Mouse (Mus musculus): ENCODE measurements at regions not wholly inside any gene's neighbourhood (a gene's known extent, or its start where the extent isn't known, plus 50 kb on each side); places are given as distances from the start of the nearest gene placed in this dataset.

DNA sequence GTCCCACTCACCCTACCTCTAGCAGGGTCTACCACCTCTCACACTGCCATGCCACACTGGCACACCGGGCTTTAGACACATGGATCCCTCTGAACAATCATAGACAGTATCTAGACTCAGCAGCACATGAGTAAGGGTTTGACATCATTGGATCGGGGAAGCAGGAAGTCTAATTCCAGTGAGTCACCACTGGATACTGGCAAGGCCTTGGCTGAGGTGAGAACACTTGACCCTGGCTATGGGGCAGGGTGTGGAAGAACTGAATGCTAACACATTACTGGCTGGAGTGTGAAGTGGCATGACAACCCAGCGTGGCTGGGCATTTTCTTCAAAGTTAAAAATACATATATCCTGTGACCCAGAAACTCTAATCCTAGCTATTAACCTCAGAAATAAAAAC lies 114.4 kb downstream of the H2afy start:
- no peak overlapping the region for H3K9ac ChIP-seq
- H3K4me3 ChIP-seq, result no peak overlapping the region
- H3K27me3 ChIP-seq (replicated peaks), result peaks cover 3% of the 10 kb centered on the region; the same call in 1 of the 2 replicates
- WGBS, result 58% methylated on average over 3 of the region's 3 CpGs
- no peak overlapping the region for H3K4me2 ChIP-seq
- no peak overlapping the region for H3K27ac ChIP-seq (replicated peaks)
- no peak for ATAC-seq (ENCODE audit: extremely low read depth, insufficient number of reproducible peaks, low FRiP score, low TSS enrichment)
- H3K36me3 ChIP-seq, result no peaks in the 10 kb centered on the region
- no peaks in the 10 kb centered on the region for H3K9me3 ChIP-seq
- H3K4me1 ChIP-seq, result peaks cover 24% of the 10 kb centered on the region

DNA sequence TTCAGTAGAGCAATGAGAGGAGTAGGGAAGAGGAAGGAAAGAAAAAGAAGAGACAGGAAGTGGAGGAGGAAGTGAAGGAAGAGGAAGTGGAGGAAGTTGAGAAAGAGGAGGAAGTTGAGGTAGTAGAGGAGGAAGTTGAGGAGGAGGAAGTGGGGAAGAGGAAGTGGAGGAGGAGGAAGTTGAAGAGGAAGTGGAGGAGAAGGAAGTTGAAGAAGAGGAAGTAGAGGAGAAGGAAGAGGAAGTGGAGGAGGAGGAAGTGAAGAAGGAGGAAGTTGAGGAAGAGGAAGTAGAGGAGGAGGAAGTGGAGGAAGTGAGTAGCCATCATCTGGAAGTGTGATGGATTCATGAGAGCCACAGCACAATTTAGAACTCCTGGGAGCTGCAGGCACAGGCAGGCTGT lies 122.2 kb downstream of the H2afy start:
- no peak for ATAC-seq (ENCODE audit: extremely low read depth, insufficient number of reproducible peaks, low FRiP score, low TSS enrichment)
- Histone ChIP-seq H3K4me1 (0 out of 2 replicates have a peak, but pooled peaks cover 8% of the 10 kb centered on the region), H3K27ac (replicated peaks) (no peak overlapping the region), H3K9ac (no peak overlapping the region), H3K36me3 (no peaks in the 10 kb centered on the region), H3K4me3 (no peak overlapping the region), H3K9me3 (no peaks in the 10 kb centered on the region), H3K4me2 (no peak overlapping the region), H3K27me3 (replicated peaks) (no peaks in the 10 kb centered on the region)

DNA sequence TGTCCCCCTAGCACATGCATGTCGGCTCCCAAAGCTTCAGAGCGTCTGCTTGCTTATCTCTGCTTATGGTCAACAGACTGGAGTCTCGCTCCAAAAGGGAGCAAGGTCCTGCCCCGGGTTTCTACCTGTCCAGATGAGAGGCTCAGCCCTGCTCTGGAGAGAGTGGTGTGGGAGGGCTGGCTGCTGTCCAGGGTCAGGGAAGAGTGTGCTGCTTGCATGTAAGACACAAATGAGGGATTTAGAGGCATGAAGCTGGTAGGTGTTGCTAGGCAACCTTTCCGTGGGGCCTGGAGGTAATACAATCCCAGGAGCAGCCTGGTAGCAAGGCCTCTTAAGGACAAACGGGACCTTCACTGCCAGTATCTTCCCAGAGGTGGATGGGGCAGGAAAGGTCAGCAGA lies 125.7 kb downstream of the H2afy start:
- H3K9me3 ChIP-seq, result no peaks in the 10 kb centered on the region
- 27% methylated on average over 6 of the region's 6 CpGs for WGBS
- no peak overlapping the region for H3K27ac ChIP-seq (replicated peaks)
- H3K36me3 ChIP-seq, result no peaks in the 10 kb centered on the region
- 0 out of 2 replicates have a peak, but pooled peaks cover 8% of the 10 kb centered on the region for H3K4me1 ChIP-seq
- H3K27me3 ChIP-seq (replicated peaks), result peaks cover 6% of the 10 kb centered on the region
- H3K9ac ChIP-seq, result no peak overlapping the region
- H3K4me2 ChIP-seq, result no peak overlapping the region
- ATAC-seq (ENCODE audit: extremely low read depth, insufficient number of reproducible peaks, low FRiP score, low TSS enrichment), result no peak
- H3K4me3 ChIP-seq, result no peak overlapping the region

DNA sequence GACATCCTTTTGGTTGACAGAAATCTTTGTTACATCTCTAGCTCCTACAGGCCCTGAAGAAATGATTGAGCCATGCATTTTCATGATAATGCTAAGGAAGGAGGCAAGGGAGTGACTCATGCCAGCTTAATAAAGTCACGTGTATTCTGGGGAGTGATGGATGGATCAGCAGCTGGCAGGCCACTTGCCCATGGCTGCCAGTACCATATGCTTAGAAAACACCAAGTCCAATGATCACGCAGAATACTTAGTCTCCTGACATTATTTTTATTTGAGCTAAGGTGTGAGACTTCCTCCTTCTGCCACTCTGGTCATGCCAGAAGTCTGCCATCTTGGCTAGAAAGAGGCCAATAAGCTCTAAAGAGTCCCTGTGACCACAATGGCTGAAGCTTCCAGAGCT lies 129.3 kb downstream of the H2afy start:
- Histone ChIP-seq H3K4me1 (peaks cover 14% of the 10 kb centered on the region), H3K9ac (no peak overlapping the region), H3K9me3 (no peaks in the 10 kb centered on the region), H3K4me3 (no peak overlapping the region), H3K27me3 (replicated peaks) (peaks cover 13% of the 10 kb centered on the region), H3K4me2 (no peak overlapping the region), H3K36me3 (no peaks in the 10 kb centered on the region), H3K27ac (replicated peaks) (no peak overlapping the region)
- WGBS, result 74% methylated on average over 2 of the region's 2 CpGs
- ATAC-seq (ENCODE audit: extremely low read depth, insufficient number of reproducible peaks, low FRiP score, low TSS enrichment), result no peak

DNA sequence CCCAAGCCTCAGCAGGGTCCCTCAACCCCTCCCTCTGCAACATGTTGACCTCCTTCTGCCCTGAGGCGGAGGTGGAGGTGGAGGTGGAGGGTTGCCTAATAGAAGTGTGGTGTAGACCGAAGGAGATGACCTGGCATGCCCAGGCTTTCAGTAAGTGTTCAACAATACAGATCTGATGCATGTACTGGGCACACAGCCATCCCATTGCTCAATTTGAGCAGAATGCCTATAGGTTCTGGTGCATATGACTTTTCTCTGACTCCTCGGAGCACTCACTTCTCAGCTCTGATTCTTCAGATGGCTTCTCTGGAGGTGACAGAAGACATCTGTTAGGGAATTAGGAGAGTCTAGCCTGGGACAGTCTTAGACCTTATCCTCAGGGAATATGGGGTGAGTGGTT lies 130.4 kb downstream of the H2afy start:
- H3K4me3 ChIP-seq, result no peak overlapping the region
- H3K9ac ChIP-seq, result no peak overlapping the region
- no peak overlapping the region for H3K27ac ChIP-seq (replicated peaks)
- H3K4me1 ChIP-seq, result peaks cover 14% of the 10 kb centered on the region
- ATAC-seq (ENCODE audit: extremely low read depth, insufficient number of reproducible peaks, low FRiP score, low TSS enrichment), result no peak
- 66% methylated on average over 3 of the region's 3 CpGs for WGBS
- H3K4me2 ChIP-seq, result no peak overlapping the region
- peaks cover 13% of the 10 kb centered on the region for H3K27me3 ChIP-seq (replicated peaks)
- H3K36me3 ChIP-seq, result no peaks in the 10 kb centered on the region
- no peaks in the 10 kb centered on the region for H3K9me3 ChIP-seq

DNA sequence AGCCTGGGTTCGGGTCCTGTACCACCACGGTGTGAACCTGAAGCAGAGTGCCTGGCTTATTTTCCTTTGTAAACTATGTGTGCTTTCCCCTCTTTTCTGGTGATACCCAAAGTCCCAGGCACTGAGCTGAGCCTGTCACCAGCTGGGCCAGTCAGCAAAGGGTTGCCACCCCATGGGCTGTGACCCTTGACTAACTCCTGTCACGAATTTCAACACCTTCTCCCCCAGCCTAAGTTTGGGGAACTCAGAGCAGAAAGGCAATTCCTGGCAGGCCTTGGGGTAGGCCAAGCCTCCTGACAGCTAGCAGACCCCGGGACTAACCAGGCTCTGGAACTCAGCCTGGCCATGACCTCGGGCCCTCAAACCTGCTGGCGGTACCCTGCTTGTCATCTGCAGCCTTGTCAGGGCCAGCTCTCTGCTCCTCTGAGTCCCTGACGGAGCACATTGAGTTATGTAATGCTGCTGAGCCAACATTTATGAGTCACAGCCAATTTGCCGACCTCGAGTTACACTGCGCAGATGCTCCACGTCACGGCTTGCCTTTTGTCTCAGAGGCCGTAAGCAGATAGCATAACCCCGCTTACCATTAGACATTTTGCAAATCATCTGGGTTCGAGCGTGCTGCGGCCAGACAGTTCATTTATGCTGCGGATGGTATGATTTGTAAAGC lies 132.3 kb downstream of the H2afy start:
- Histone ChIP-seq H3K36me3 (no peaks in the 10 kb centered on the region), H3K4me3 (no peak overlapping the region), H3K27ac (replicated peaks) (no peak overlapping the region), H3K4me2 (no peak overlapping the region), H3K9ac (no peak overlapping the region), H3K9me3 (no peaks in the 10 kb centered on the region), H3K27me3 (replicated peaks) (peaks cover 13% of the 10 kb centered on the region), H3K4me1 (peaks cover 7% of the 10 kb centered on the region)
- ATAC-seq (ENCODE audit: extremely low read depth, insufficient number of reproducible peaks, low FRiP score, low TSS enrichment), result no peak
- 53% methylated on average over 18 of the region's 18 CpGs for WGBS

DNA sequence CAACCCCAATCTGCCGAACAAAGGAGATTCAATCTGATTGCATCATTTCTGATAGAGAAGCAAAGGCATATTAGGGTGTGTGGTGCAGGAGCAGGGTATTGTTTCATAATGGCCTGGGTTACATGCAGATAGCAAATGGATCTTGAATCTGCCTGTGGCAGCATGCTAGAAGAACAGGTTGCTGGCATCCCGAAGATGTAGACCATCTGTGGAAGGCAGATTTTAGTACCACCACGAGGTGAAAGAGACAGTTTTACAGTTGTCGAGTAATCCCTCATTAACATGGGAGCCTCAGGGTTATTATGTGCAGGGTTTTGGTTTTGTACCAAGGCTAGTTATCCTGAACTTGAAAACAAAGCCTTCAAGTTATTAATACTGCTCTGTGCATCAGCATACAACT lies 140.9 kb downstream of the H2afy start:
- ATAC-seq (ENCODE audit: extremely low read depth, insufficient number of reproducible peaks, low FRiP score, low TSS enrichment), result no peak
- Histone ChIP-seq H3K36me3 (no peaks in the 10 kb centered on the region), H3K4me3 (no peak overlapping the region), H3K9ac (no peak overlapping the region), H3K27ac (replicated peaks) (no peak overlapping the region), H3K4me1 (no peaks in the 10 kb centered on the region), H3K27me3 (replicated peaks) (peaks cover 3% of the 10 kb centered on the region; the same call in 1 of the 2 replicates), H3K9me3 (no peaks in the 10 kb centered on the region), H3K4me2 (no peak overlapping the region)
- WGBS, result 72% methylated on average over 4 of the region's 4 CpGs

DNA sequence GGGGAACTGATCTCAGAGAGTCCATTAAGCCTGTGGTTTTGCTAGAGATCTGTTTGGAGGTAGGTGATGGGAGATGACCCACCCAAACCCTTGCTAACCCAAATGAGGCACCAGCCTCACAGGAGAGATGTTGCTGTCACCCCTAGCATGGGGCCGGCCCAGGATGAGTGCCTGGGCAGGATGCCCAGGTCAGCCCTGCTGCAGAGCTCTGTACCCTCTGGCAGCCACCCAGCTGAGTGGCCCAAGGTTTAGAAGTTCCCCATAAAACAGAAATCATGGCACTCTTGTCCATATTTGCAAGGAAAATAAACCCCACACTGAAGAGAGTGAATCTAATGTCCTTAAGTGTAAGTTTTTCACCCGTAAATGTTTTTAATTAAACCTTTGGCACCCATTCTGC lies 141.7 kb downstream of the H2afy start:
- no peak for ATAC-seq (ENCODE audit: extremely low read depth, insufficient number of reproducible peaks, low FRiP score, low TSS enrichment)
- Histone ChIP-seq H3K27ac (replicated peaks) (no peak overlapping the region), H3K9ac (no peak overlapping the region), H3K36me3 (no peaks in the 10 kb centered on the region), H3K4me3 (no peak overlapping the region), H3K27me3 (replicated peaks) (peaks cover 6% of the 10 kb centered on the region; the same call in 1 of the 2 replicates), H3K4me2 (no peak overlapping the region), H3K9me3 (no peaks in the 10 kb centered on the region), H3K4me1 (no peaks in the 10 kb centered on the region)
- WGBS, result 67% methylated on average over 2 of the region's 2 CpGs

DNA sequence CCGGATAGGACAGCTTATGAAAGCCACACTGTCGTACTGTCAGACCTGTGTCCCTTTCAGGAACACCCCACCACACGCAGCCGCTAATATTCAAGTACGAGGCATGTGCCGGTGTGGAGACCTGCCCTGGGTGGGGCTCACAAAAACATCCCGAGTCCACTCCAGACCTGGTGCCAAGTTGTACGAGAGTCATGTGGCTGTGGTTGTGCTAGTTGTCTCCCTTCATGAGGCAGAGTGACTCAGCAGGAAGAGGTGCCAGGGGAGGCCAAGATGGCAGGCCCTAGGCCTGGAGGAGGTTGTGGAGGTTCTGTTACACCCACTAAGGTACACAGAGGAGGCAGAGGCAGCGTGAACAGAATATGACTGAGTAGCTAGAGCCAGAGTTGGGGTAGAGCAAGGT lies 143.5 kb downstream of the H2afy start:
- Histone ChIP-seq H3K9me3 (no peaks in the 10 kb centered on the region), H3K4me1 (no peaks in the 10 kb centered on the region), H3K27me3 (replicated peaks) (peaks cover 6% of the 10 kb centered on the region; the same call in 1 of the 2 replicates), H3K4me2 (no peak overlapping the region), H3K36me3 (no peaks in the 10 kb centered on the region), H3K27ac (replicated peaks) (no peak overlapping the region), H3K4me3 (no peak overlapping the region), H3K9ac (no peak overlapping the region)
- no peak for ATAC-seq (ENCODE audit: extremely low read depth, insufficient number of reproducible peaks, low FRiP score, low TSS enrichment)
- 84% methylated on average over 9 of the region's 9 CpGs for WGBS

DNA sequence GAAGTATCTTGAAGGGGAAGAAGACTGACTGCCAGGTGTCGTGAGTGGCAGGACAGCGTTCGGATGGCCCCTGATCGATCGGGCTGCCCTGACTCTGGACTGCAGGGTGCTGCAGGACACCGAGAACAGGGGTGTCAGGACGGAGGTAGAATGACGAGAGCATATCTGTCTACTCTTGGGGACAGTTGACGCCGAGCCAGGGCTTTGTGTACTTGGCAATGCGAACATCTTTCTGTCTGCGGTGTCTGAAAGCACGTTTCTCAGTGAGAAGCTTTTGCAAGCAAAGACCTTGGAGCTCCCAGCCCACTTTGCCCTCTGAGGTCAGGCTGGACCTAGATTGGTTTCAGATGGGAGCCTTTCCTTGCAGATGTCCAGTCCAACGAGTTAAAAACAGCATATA lies 144.9 kb downstream of the H2afy start:
- Histone ChIP-seq H3K27me3 (replicated peaks) (peaks cover 9% of the 10 kb centered on the region; the same call in 1 of the 2 replicates), H3K4me2 (no peak overlapping the region), H3K9me3 (no peaks in the 10 kb centered on the region), H3K27ac (replicated peaks) (no peak overlapping the region), H3K4me3 (no peak overlapping the region), H3K9ac (no peak overlapping the region), H3K4me1 (peaks cover under 1% of the 10 kb centered on the region; the same call in 1 of the 2 replicates), H3K36me3 (no peaks in the 10 kb centered on the region)
- ATAC-seq (ENCODE audit: extremely low read depth, insufficient number of reproducible peaks, low FRiP score, low TSS enrichment), result no peak
- WGBS, result 81% methylated on average over 14 of the region's 14 CpGs

DNA sequence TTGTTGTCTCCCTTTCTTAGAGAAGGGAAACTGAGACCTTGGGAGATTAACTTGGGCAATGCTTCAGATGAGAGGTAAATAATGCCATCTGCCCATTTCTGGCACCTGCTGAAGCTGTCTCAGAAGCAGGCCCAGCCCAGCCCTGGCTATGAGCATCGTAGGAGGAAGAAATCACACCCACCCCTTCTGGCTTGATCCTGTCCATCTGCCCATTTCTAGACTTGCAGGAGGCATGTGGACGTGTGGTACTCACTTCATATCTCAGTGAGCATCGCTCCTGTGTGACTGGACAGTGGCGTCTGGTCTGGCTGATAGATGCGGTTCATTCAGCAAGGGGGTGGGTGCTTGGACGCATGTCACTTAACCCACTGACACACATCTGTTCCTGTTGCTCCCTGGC lies 146.0 kb downstream of the H2afy start:
- Histone ChIP-seq H3K4me2 (no peak overlapping the region), H3K36me3 (no peaks in the 10 kb centered on the region), H3K27ac (replicated peaks) (no peak overlapping the region), H3K4me3 (no peak overlapping the region), H3K9ac (no peak overlapping the region), H3K9me3 (no peaks in the 10 kb centered on the region), H3K27me3 (replicated peaks) (peaks cover 12% of the 10 kb centered on the region; the same call in 1 of the 2 replicates), H3K4me1 (peaks cover 4% of the 10 kb centered on the region; the same call in 1 of the 2 replicates)
- no peak for ATAC-seq (ENCODE audit: extremely low read depth, insufficient number of reproducible peaks, low FRiP score, low TSS enrichment)
- 68% methylated on average over 6 of the region's 6 CpGs for WGBS

DNA sequence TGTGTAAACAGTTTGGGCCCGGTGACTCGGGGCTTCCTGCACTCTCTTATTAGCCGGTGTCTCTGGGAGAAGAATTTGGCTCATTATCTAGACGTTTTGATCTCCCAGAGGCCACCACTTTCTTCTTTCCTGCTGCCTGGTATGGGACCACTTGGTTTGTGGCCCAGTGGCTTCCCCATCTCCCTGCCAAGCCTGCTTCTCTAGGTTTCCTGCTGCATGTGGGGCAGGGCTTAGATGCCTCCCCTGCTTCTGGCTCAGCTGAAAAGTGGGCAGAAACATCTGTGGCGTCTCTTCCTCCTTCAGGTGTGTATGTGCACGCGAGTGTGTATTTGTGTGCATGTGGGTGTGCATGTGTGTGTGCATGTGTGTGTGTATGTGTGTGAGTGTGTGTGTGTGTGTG lies 146.8 kb downstream of the H2afy start:
- no peak overlapping the region for H3K4me3 ChIP-seq
- H3K9ac ChIP-seq, result no peak overlapping the region
- H3K9me3 ChIP-seq, result no peaks in the 10 kb centered on the region
- no peaks in the 10 kb centered on the region for H3K36me3 ChIP-seq
- H3K27ac ChIP-seq (replicated peaks), result no peak overlapping the region
- H3K27me3 ChIP-seq (replicated peaks), result peaks cover 19% of the 10 kb centered on the region
- no peak overlapping the region for H3K4me2 ChIP-seq
- 37% methylated on average over 7 of the region's 7 CpGs for WGBS
- peaks cover 7% of the 10 kb centered on the region; the same call in 1 of the 2 replicates for H3K4me1 ChIP-seq
- no peak for ATAC-seq (ENCODE audit: extremely low read depth, insufficient number of reproducible peaks, low FRiP score, low TSS enrichment)
